Mouse (Mus musculus) limb, embryonic 15.5 days (tissue): ENCODE measurements around the gene Sh3bp5. TPM values are rescaled to one million over a fixed set of nuclear protein-coding genes. Genes with fewer than 3 reads are reported as not detected.
A peak's percentile ranks its signal among the peaks of the same experiment; 100 is the strongest.
"Not testable (repeated sequence)": the region's sequence is repeated elsewhere in the genome, so short reads cannot be mapped to it uniquely, and the experiment has no call there.

Experiments used
- ATAC-seq: fragments of 200-750 bp; cut with Nextera tagmentation; 2 replicates; pipeline ENCODE4 v1.8.0; 2017; ENCODE audit warnings: low read depth, moderate TSS enrichment; ENCODE audit not compliant: insufficient number of reproducible peaks, low FRiP score, low TSS enrichment
- H3K27ac ChIP-seq: fragments of 300-500 bp; sonication (generic); 2 replicates; pipeline ENCODE4 v1.5.1; 2015; ENCODE audit warnings: moderate library complexity, mild to moderate bottlenecking, inconsistent platforms
- H3K27me3 ChIP-seq: fragments of 300-500 bp; sonication (generic); 2 replicates; pipeline ENCODE4 v1.6.1; 2015; ENCODE audit warnings: inconsistent platforms
- H3K36me3 ChIP-seq: fragments of 300-500 bp; sonication (generic); 2 replicates; pipeline ENCODE4 v1.6.1; 2015; ENCODE audit warnings: inconsistent platforms
- H3K4me1 ChIP-seq: fragments of 300-500 bp; sonication (generic); 2 replicates; pipeline ENCODE4 v1.6.1; 2015; ENCODE audit warnings: inconsistent platforms
- H3K4me2 ChIP-seq: fragments of 300-500 bp; sonication (generic); 2 replicates; pipeline ENCODE4 v1.6.1; 2015; ENCODE audit warnings: mild to moderate bottlenecking, inconsistent platforms
- H3K4me3 ChIP-seq: fragments of 300-500 bp; sonication (generic); 2 replicates; pipeline ENCODE4 v1.5.1; 2015; ENCODE audit warnings: mild to moderate bottlenecking, inconsistent platforms
- H3K9ac ChIP-seq: fragments of 300-500 bp; sonication (generic); 2 replicates; pipeline ENCODE4 v1.6.1; 2015; ENCODE audit warnings: inconsistent platforms
- H3K9me3 ChIP-seq: fragments of 300-500 bp; sonication (generic); 2 replicates; pipeline ENCODE4 v1.6.1; 2016; ENCODE audit warnings: inconsistent platforms
- WGBS: fragments of 180-500 bp; shearing (Covaris S2); methylation state at CpG from one replicate; pipeline ENCODE4 v1.1.7; 2015; 5-methylcytosine and 5-hydroxymethylcytosine counted together
- polyA plus RNA-seq: library from polyadenylated mRNA; unstranded; fragments of >200 nt; fragmentation: Nextera tagmentation; extraction: Ambion mirVana; gene quantifications from 2 replicates; pipeline ENCODE4 v1.2.1, GENCODE M21; 2015

The Sh3bp5 gene
- polyA plus RNA-seq, 1 experiment from 2014 or later = 34.4 TPM

GRCm38 (mm10) chr14:31453946-31454345 is 18.1 kb upstream of the Sh3bp5 start:
- ATAC-seq = not testable (repeated sequence)

GRCm38 (mm10) chr14:31448994-31449393 is 13.1 kb upstream of the Sh3bp5 start:
- no peak overlapping the region for H3K27ac ChIP-seq
- H3K4me3 ChIP-seq = no peak overlapping the region
- 44% methylated on average over 5 of the region's 5 CpGs for WGBS
- no peak for ATAC-seq
- H3K9me3 ChIP-seq = no peaks in the 10 kb centered on the region
- H3K27me3 ChIP-seq = no peaks in the 10 kb centered on the region
- no peak overlapping the region for H3K9ac ChIP-seq
- H3K36me3 ChIP-seq = no peaks in the 10 kb centered on the region
- H3K4me2 ChIP-seq = no peak overlapping the region
- H3K4me1 ChIP-seq = peaks cover 6% of the 10 kb centered on the region; the same call in 1 of the 2 replicates

More at GRCm38 (mm10) chr14:31453946-31454345, 18.1 kb upstream of the Sh3bp5 start:
- not testable (repeated sequence) for H3K4me2 ChIP-seq, H3K27me3 ChIP-seq, H3K9me3 ChIP-seq, H3K4me1 ChIP-seq, H3K4me3 ChIP-seq, H3K36me3 ChIP-seq, H3K27ac ChIP-seq, H3K9ac ChIP-seq
- WGBS = 85% methylated on average over 12 of the region's 12 CpGs

DNA sequence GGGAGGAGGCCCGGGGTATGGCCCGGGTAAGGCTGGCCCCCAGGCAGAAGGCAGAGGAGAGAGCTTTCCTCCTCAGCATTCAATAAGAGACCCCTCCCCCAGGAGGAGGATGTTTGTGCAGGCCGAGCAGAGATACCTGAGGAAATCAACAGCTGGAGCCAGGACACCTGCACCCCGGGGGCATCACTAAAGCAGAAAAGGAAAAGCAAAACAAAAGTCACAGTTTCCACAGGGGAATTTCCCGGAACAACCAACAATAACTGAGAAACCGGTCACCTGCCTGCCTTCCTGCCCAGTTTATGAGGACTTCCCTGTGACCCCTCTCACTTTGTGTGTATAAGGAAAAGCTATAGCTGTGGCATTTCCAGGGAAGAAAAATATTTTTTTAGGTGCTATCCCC is 7.7 kb upstream of the Sh3bp5 start:
- peaks cover 5% of the 10 kb centered on the region; the same call in 1 of the 2 replicates for H3K4me1 ChIP-seq
- H3K9me3 ChIP-seq = no peaks in the 10 kb centered on the region
- no peak overlapping the region for H3K4me2 ChIP-seq
- H3K9ac ChIP-seq = no peak overlapping the region
- no peak overlapping the region for H3K4me3 ChIP-seq
- 55% methylated on average over 6 of the region's 6 CpGs for WGBS
- ATAC-seq = no peak
- no peak overlapping the region for H3K27ac ChIP-seq
- no peaks in the 10 kb centered on the region for H3K27me3 ChIP-seq
- no peaks in the 10 kb centered on the region for H3K36me3 ChIP-seq

DNA sequence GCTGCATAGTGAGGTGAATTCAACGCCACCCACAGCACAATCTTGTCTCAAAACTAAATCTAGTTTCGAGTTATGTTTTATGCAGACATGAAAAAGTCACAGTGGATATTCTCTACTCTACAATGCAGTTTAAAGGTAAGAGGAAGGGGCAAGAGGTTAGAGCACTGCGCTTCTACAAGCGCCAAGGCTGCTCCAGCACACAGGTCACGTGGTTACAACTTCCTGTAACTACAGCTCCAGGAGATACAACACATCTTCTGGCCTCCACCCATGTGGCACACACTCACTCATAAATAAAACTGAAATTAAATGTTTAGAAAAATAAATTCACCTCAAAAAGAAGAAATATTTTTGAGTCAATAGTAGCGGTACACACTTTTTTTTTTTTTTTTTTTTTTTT is 4.8 kb upstream of the Sh3bp5 start:
- Histone ChIP-seq H3K27me3 (no peaks in the 10 kb centered on the region), H3K36me3 (no peaks in the 10 kb centered on the region), H3K4me1 (peaks cover 4% of the 10 kb centered on the region), H3K9me3 (no peaks in the 10 kb centered on the region), H3K9ac (no peak overlapping the region), H3K4me3 (no peak overlapping the region), H3K27ac (no peak overlapping the region), H3K4me2 (no peak overlapping the region)
- WGBS = 81% methylated on average over 6 of the region's 6 CpGs
- ATAC-seq = no peak

DNA sequence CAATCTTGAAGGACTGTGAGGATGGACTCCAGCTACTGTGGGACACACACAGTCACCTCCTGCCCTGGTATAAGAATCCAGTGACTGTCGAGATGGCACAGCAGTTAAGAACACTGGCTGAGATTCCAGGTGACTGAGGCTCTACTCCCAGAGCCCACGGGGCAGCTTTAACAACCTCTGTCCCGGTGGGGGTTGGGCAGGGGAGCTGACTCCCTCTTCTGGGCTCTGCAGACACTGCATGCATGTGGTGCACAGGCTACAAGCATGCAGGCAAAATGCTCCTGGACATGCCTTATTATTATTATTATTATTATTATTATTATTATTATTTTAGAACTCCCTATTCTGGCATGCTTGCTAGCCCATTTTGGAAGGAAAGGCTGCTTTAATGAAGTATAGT is 4.4 kb upstream of the Sh3bp5 start:
- H3K27ac ChIP-seq = no peak overlapping the region
- 22% methylated on average over 3 of the region's 3 CpGs for WGBS
- H3K4me1 ChIP-seq = peaks cover 6% of the 10 kb centered on the region
- no peak overlapping the region for H3K9ac ChIP-seq
- no peak overlapping the region for H3K4me2 ChIP-seq
- no peak overlapping the region for H3K4me3 ChIP-seq
- no peak for ATAC-seq
- H3K9me3 ChIP-seq = no peaks in the 10 kb centered on the region
- no peaks in the 10 kb centered on the region for H3K36me3 ChIP-seq
- H3K27me3 ChIP-seq = no peaks in the 10 kb centered on the region

DNA sequence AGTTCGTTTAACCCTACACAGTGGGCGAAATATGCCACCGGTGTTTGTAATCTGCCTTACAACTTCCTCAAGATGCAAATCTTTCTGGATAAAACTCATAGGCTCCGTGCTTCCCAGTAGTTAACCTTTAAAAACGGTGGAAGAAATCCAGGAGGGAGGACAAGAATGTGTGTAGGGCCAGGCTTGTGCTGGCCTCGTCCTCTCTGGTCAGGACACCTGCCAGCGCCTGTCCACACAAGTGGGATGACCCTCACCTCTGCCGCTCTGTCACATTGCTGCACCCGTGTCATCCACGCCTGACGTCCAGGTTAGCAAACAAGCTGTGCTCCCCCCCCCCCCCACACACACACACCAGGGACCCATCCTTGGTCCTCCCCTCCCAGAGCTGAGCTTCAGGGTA is 3.4 kb upstream of the Sh3bp5 start:
- no peaks in the 10 kb centered on the region for H3K36me3 ChIP-seq
- no peak overlapping the region for H3K4me2 ChIP-seq
- no peak overlapping the region for H3K27ac ChIP-seq
- H3K9ac ChIP-seq = no peak overlapping the region
- H3K9me3 ChIP-seq = no peaks in the 10 kb centered on the region
- ATAC-seq = no peak
- H3K4me3 ChIP-seq = no peak overlapping the region
- H3K4me1 ChIP-seq = peaks cover 14% of the 10 kb centered on the region
- WGBS = 48% methylated on average over 10 of the region's 11 CpGs
- no peaks in the 10 kb centered on the region for H3K27me3 ChIP-seq

- Histone ChIP-seq H3K27me3 (no peaks in the 10 kb centered on the region), H3K9me3 (no peaks in the 10 kb centered on the region), H3K4me3 (no peak overlapping the region), H3K4me1 (peaks cover 25% of the 10 kb centered on the region), H3K9ac (0 out of 2 replicates have a peak overlapping the region, but pooled peaks have one; percentile 5), H3K36me3 (no peaks in the 10 kb centered on the region), H3K27ac (no peak overlapping the region), H3K4me2 (no peak overlapping the region)
- no peak for ATAC-seq
- WGBS = 76% methylated on average over 8 of the region's 8 CpGs
Observed at GRCm38 (mm10) chr14:31437826-31438529, 2.1 kb upstream of the Sh3bp5 start.

- WGBS = under 1% methylated on average over 53 of the region's 53 CpGs
- H3K9ac ChIP-seq = peak overlapping the region; percentile 78
- H3K36me3 ChIP-seq = no peaks in the 10 kb centered on the region
- peak; percentile 42; the same call in 1 of the 2 replicates for ATAC-seq
- H3K4me1 ChIP-seq = peaks cover 33% of the 10 kb centered on the region
- no peaks in the 10 kb centered on the region for H3K9me3 ChIP-seq
- H3K4me3 ChIP-seq = peak overlapping the region; percentile 88
- H3K27ac ChIP-seq = peak overlapping the region; percentile 79
- H3K4me2 ChIP-seq = peak overlapping the region; percentile 94
- no peaks in the 10 kb centered on the region for H3K27me3 ChIP-seq
Observed at GRCm38 (mm10) chr14:31435018-31435915, 611 bp downstream of the Sh3bp5 start.

DNA sequence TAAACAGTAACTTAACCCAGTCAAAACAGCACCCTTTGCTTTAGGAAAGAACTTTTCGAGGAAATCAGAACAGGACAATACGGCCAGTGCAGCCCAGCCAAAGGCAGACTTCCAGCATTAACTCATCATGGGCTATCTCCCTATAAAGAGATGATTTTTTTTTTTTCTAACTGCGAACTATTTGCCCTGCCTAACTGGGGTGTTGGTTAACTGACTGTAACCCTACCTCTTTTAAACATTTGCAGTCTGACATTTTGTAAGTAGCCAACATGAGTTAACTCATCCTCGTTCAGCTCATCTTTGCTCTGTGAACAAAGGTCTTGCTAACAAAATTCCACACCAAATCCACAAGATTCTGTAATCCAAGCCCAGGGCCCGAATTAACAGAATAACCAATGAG is 1.5 kb downstream of the Sh3bp5 start:
- no peak overlapping the region for H3K9ac ChIP-seq
- H3K27ac ChIP-seq = no peak overlapping the region
- H3K27me3 ChIP-seq = no peaks in the 10 kb centered on the region
- H3K36me3 ChIP-seq = no peaks in the 10 kb centered on the region
- 41% methylated on average over 5 of the region's 5 CpGs for WGBS
- H3K4me1 ChIP-seq = peaks cover 33% of the 10 kb centered on the region
- no peak for ATAC-seq
- H3K4me2 ChIP-seq = peak overlapping the region; percentile 94
- H3K9me3 ChIP-seq = no peaks in the 10 kb centered on the region
- peak overlapping the region; percentile 88; the same call in 1 of the 2 replicates for H3K4me3 ChIP-seq

DNA sequence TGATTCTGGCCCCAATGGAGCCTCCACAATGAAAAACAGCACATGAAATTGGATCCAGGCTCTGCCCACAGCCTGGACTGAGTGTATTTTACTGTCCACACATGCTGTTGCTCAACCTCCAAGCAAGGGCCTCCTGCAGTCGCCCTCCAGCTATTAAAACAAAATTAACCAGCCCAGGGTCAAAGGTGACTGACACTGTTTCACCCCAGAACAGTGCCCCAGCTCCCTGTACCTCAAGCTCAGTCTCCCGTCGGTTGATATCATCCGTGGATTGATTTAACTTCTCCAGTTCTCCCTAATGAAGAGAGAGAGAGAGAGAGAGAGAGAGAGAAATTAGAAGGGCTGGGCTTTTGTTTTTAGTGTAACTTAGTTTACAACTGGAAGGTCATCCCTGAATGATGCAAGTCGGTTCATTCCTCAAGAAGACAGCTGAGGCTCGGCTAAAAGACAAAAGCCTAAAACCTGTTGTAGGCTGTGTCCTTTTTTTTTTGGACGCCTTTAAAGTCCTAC is 2.0 kb downstream of the Sh3bp5 start:
- H3K27me3 ChIP-seq = no peaks in the 10 kb centered on the region
- peaks cover 33% of the 10 kb centered on the region for H3K4me1 ChIP-seq
- 27% methylated on average over 7 of the region's 7 CpGs for WGBS
- peak overlapping the region; percentile 94 for H3K4me2 ChIP-seq
- H3K36me3 ChIP-seq = no peaks in the 10 kb centered on the region
- H3K27ac ChIP-seq = peak overlapping the region; percentile 60; the same call in 1 of the 2 replicates
- no peaks in the 10 kb centered on the region for H3K9me3 ChIP-seq
- no peak overlapping the region for H3K4me3 ChIP-seq
- H3K9ac ChIP-seq = no peak overlapping the region
- ATAC-seq = no peak

DNA sequence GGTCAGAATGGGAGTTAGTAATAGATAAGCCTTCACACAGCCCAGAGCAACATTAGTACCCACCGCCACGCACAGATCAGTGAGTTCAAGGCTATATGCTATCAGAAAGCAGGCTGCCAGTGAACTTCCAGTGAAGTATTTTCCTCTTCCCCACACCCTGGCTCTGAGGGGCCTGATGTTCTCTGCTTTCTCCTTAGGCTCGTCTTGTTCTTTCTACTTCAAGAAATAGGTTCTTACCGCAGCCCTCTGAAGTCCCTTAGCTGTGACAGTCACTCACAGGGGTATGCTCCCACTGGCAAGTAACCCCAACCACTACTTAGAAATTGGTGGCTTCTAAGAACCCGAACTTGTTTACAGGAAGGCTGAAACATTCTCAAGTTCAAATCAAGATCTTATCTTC is 2.8 kb downstream of the Sh3bp5 start:
- H3K27me3 ChIP-seq = no peaks in the 10 kb centered on the region
- H3K27ac ChIP-seq = peak overlapping the region; percentile 60
- no peak overlapping the region for H3K9ac ChIP-seq
- peaks cover 2% of the 10 kb centered on the region; the same call in 1 of the 2 replicates for H3K36me3 ChIP-seq
- WGBS = 43% methylated on average over 5 of the region's 5 CpGs
- H3K4me1 ChIP-seq = peaks cover 39% of the 10 kb centered on the region
- H3K4me2 ChIP-seq = no peak overlapping the region
- no peak overlapping the region for H3K4me3 ChIP-seq
- H3K9me3 ChIP-seq = no peaks in the 10 kb centered on the region
- ATAC-seq = no peak

GRCm38 (mm10) chr14:31432424-31432823 is 3.5 kb downstream of the Sh3bp5 start:
- H3K36me3 ChIP-seq = peaks cover 7% of the 10 kb centered on the region; the same call in 1 of the 2 replicates
- no peak overlapping the region for H3K4me2 ChIP-seq
- peaks cover 39% of the 10 kb centered on the region for H3K4me1 ChIP-seq
- no peak overlapping the region for H3K9ac ChIP-seq
- no peak for ATAC-seq
- 26% methylated on average over 4 of the region's 4 CpGs for WGBS
- H3K27me3 ChIP-seq = no peaks in the 10 kb centered on the region
- no peak overlapping the region for H3K4me3 ChIP-seq
- no peaks in the 10 kb centered on the region for H3K9me3 ChIP-seq
- H3K27ac ChIP-seq = peak overlapping the region; percentile 60; the same call in 1 of the 2 replicates
